Mouse (Mus musculus) v-Abl transformed pro-B cells (cell line): Measurements from ENCODE around the gene Pdzd7.

Experiments used
- in situ Hi-C, 2 experiments: fragments of 400-800 bp; cut with MboI; formaldehyde crosslinking; loops; one replicate each; pipeline ENCODE4 v1.15.1; 2025; ENCODE audit not compliant: unreplicated experiment in 2 of 2

The Pdzd7 gene

GRCm38 (mm10) chr19:44992712-44993111 lies 52.8 kb downstream of the Pdzd7 start:
- in situ Hi-C loops: loop anchor here in 1 of 2 experiments (5.0 kb wide), 1 partner anchor 40 kb away; no protein-coding TSS in a partner anchor

GRCm38 (mm10) chr19:44992246-44992645 lies 53.3 kb downstream of the Pdzd7 start:
- in situ Hi-C loops: loop anchor here in 1 of 2 experiments (5.0 kb wide), 1 partner anchor 40 kb away; no protein-coding TSS in a partner anchor

- in situ Hi-C loops: loop anchor here in 1 of 2 experiments (5.0 kb wide), 1 partner anchor 41 kb away; no protein-coding TSS in a partner anchor
Measured at GRCm38 (mm10) chr19:44991031-44991430, 54.5 kb downstream of the Pdzd7 start.

- in situ Hi-C loops: loop anchor here (5.0 kb wide), 1 partner anchor 42 kb away; no protein-coding TSS in a partner anchor
Measured at GRCm38 (mm10) chr19:44989567-44990495, 55.7 kb downstream of the Pdzd7 start.

- in situ Hi-C loops: loop anchor here in 1 of 2 experiments (5.0 kb wide), 1 partner anchor 43 kb away; no protein-coding TSS in a partner anchor
Measured at GRCm38 (mm10) chr19:44988831-44989566, 56.5 kb downstream of the Pdzd7 start, which contains the start of gene Sema4g. Gene Sema4g, plus strand, starts transcription at chr19:44989101.

- in situ Hi-C loops: loop anchor here in 1 of 2 experiments (5.0 kb wide), 1 partner anchor 44 kb away; no protein-coding TSS in a partner anchor
Measured at GRCm38 (mm10) chr19:44988321-44988720, 57.2 kb downstream of the Pdzd7 start.

- in situ Hi-C loops: loop anchor here in 1 of 2 experiments (5.0 kb wide), 1 partner anchor 44 kb away; no protein-coding TSS in a partner anchor
Measured at GRCm38 (mm10) chr19:44987851-44988250, 57.7 kb downstream of the Pdzd7 start.

GRCm38 (mm10) chr19:44987004-44987403 lies 58.5 kb downstream of the Pdzd7 start:
- in situ Hi-C loops: loop anchor here in 1 of 2 experiments (5.0 kb wide), 1 partner anchor 45 kb away; no protein-coding TSS in a partner anchor

- in situ Hi-C loops: loop anchor here in 1 of 2 experiments (5.0 kb wide), 1 partner anchor 47 kb away; no protein-coding TSS in a partner anchor
Measured at GRCm38 (mm10) chr19:44985159-44985988, 60.1 kb downstream of the Pdzd7 start.

- in situ Hi-C loops: no loop called here
Measured at GRCm38 (mm10) chr19:44984420-44984819, 61.1 kb downstream of the Pdzd7 start.

GRCm38 (mm10) chr19:44983366-44983765 lies 62.2 kb downstream of the Pdzd7 start:
- in situ Hi-C loops: no loop called here

- in situ Hi-C loops: no loop called here
Measured at GRCm38 (mm10) chr19:44982477-44983115, 62.9 kb downstream of the Pdzd7 start.

GRCm38 (mm10) chr19:44980787-44981186 lies 64.7 kb downstream of the Pdzd7 start:
- in situ Hi-C loops: no loop called here

- in situ Hi-C loops: loop anchor here in 1 of 2 experiments (5.0 kb wide), 1 partner anchor 40 kb away; no protein-coding TSS in a partner anchor
Measured at GRCm38 (mm10) chr19:44977148-44977547, 68.4 kb downstream of the Pdzd7 start.
